Mouse (Mus musculus) liver, postnatal 0 days (tissue): ENCODE results near the gene Xpot.

ENCODE experiments used
- CTCF ChIP-seq: sonication (generic); IDR thresholded peaks from 2 replicates; pipeline ENCODE4 v1.5.1; 2016; ENCODE audit warnings: antibody characterized with exemption, low read depth
- EP300 ChIP-seq: IDR thresholded peaks from 2 replicates; pipeline ENCODE4 v1.6.1; 2016; ENCODE audit warnings: antibody characterized with exemption, low read depth, mild to moderate bottlenecking

GRCm38 (mm10) chr10:121587371-121587840 is 38.7 kb downstream of the Xpot start:
- TF ChIP-seq CTCF (no peak), EP300 (no peak)
